Mouse (Mus musculus): ENCODE measurements around the gene Aoah.

DNA sequence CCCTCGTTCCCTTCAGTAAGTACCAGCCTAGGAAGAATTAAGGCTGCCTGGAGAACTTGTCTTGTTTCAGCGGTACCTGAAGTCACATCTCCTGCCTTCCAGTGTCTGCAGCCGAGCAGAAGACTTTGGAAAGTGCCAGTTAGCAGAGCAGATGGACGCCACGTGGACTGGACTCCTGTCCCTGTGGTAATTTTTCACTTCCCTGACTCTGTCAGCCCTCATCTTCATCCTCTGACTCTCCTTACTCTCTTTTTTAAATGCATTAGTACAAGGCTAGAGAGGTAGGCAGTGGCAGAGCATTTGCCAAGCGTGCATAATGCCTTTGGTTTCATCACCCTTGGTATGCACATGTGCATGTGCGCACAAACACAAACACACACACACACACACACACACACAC is 8.0 kb upstream of the Aoah start:
- TF ChIP-seq EP300 (IDR thresholded peaks at IDR 0.05; ENCODE audit: low read depth): no peak
- TF ChIP-seq CTCF (IDR thresholded peaks at IDR 0.05; ENCODE audit: low read depth): no peak
